Mouse (Mus musculus): ENCODE data around the gene Gm17334. TPM values are rescaled to one million over a fixed set of nuclear protein-coding genes. Genes with fewer than 3 reads are reported as not detected.

The Gm17334 gene
- polyA plus RNA-seq, 1 experiment = 0.28 TPM

GRCm38 (mm10) chr11:53796409-53797151 lies 23.6 kb upstream of the Gm17334 start:
- DNase-seq (ENCODE audit: low read depth) = no peak

- DNase-seq (ENCODE audit: low read depth) = no peak
Observed at GRCm38 (mm10) chr11:53795813-53796212, 22.8 kb upstream of the Gm17334 start.

GRCm38 (mm10) chr11:53794671-53795557 lies 21.9 kb upstream of the Gm17334 start:
- DNase-seq (ENCODE audit: low read depth) = no peak

GRCm38 (mm10) chr11:53794015-53794414 lies 21.0 kb upstream of the Gm17334 start:
- DNase-seq (ENCODE audit: low read depth) = no peak

- DNase-seq (ENCODE audit: low read depth) = no peak
Observed at GRCm38 (mm10) chr11:53792986-53793385, 20.0 kb upstream of the Gm17334 start.

- no peak for DNase-seq (ENCODE audit: low read depth)
Observed at GRCm38 (mm10) chr11:53789277-53789676, 16.3 kb upstream of the Gm17334 start.

- DNase-seq (ENCODE audit: low read depth) = no peak
Observed at GRCm38 (mm10) chr11:53788196-53788595, 15.2 kb upstream of the Gm17334 start.

GRCm38 (mm10) chr11:53786058-53787031 lies 13.4 kb upstream of the Gm17334 start:
- no peak for DNase-seq (ENCODE audit: low read depth)

- no peak for DNase-seq (ENCODE audit: low read depth)
Observed at GRCm38 (mm10) chr11:53785311-53785936, 12.4 kb upstream of the Gm17334 start.

GRCm38 (mm10) chr11:53783288-53783687 lies 10.3 kb upstream of the Gm17334 start:
- DNase-seq (ENCODE audit: low read depth) = no peak

- DNase-seq (ENCODE audit: low read depth) = no peak
Observed at GRCm38 (mm10) chr11:53781964-53782363, 9.0 kb upstream of the Gm17334 start.

GRCm38 (mm10) chr11:53781201-53781775 lies 8.3 kb upstream of the Gm17334 start:
- no peak for DNase-seq (ENCODE audit: low read depth)

GRCm38 (mm10) chr11:53780262-53780661 lies 7.3 kb upstream of the Gm17334 start:
- no peak for DNase-seq (ENCODE audit: low read depth)

GRCm38 (mm10) chr11:53779808-53780207 lies 6.8 kb upstream of the Gm17334 start:
- no peak for DNase-seq (ENCODE audit: low read depth)

- no peak for DNase-seq (ENCODE audit: low read depth)
Observed at GRCm38 (mm10) chr11:53778455-53778854, 5.5 kb upstream of the Gm17334 start.

GRCm38 (mm10) chr11:53777736-53778135 lies 4.7 kb upstream of the Gm17334 start:
- DNase-seq (ENCODE audit: low read depth) = no peak

- DNase-seq (ENCODE audit: low read depth) = no peak
Observed at GRCm38 (mm10) chr11:53774659-53775255, 1.8 kb upstream of the Gm17334 start.

GRCm38 (mm10) chr11:53773641-53774360 lies 814 bp upstream of the Gm17334 start:
- no peak for DNase-seq (ENCODE audit: low read depth)

GRCm38 (mm10) chr11:53772536-53772935 lies 451 bp downstream of the Gm17334 start:
- DNase-seq (ENCODE audit: low read depth) = no peak
